Mouse (Mus musculus) embryonic facial prominence, embryonic 10.5 days (tissue): Measurements from ENCODE around the gene Arhgap15. TPM values are rescaled to one million over a fixed set of nuclear protein-coding genes. Genes with fewer than 3 reads are reported as not detected.

Experiments
- DNase-seq: peaks from one replicate; pipeline ENCODE4 v3.0.0-alpha.2; 2017; ENCODE audit warnings: low spot score
- H3K27ac ChIP-seq: fragments of 300-500 bp; sonication (generic); replicated peaks from 2 replicates; pipeline ENCODE4 v1.5.1; 2016; ENCODE audit warnings: mild to moderate bottlenecking
- H3K27me3 ChIP-seq: fragments of 300-500 bp; sonication (generic); replicated peaks from 2 replicates; pipeline ENCODE4 v1.6.1; 2016; ENCODE audit warnings: low read depth, mild to moderate bottlenecking; ENCODE audit not compliant: poor library complexity, severe bottlenecking
- H3K36me3 ChIP-seq: fragments of 300-500 bp; sonication (generic); replicated peaks from 2 replicates; pipeline ENCODE4 v1.6.1; 2016; ENCODE audit warnings: mild to moderate bottlenecking, moderate library complexity
- H3K4me1 ChIP-seq: fragments of 300-500 bp; sonication (generic); 2 replicates; pipeline ENCODE4 v1.6.1; 2016
- H3K4me3 ChIP-seq: fragments of 300-500 bp; sonication (generic); 2 replicates; pipeline ENCODE4 v1.5.1; 2016; ENCODE audit warnings: mild to moderate bottlenecking, moderate library complexity
- H3K9me3 ChIP-seq: fragments of 300-500 bp; sonication (generic); 2 replicates; pipeline ENCODE4 v1.6.1; 2016; ENCODE audit warnings: mild to moderate bottlenecking
- WGBS: fragments of 180-500 bp; shearing (Covaris S2); methylation state at CpG from one replicate; pipeline ENCODE4 v1.1.7; 2016; 5-methylcytosine and 5-hydroxymethylcytosine counted together
- polyA plus RNA-seq: library from polyadenylated mRNA; unstranded; fragments of >200 nt; fragmentation: Nextera tagmentation; extraction: Ambion mirVana; gene quantifications from 2 replicates; pipeline ENCODE4 v1.2.1, GENCODE M21; 2016

The Arhgap15 gene
- polyA plus RNA-seq, 1 experiment from 2014 or later: 0.31 TPM

DNA sequence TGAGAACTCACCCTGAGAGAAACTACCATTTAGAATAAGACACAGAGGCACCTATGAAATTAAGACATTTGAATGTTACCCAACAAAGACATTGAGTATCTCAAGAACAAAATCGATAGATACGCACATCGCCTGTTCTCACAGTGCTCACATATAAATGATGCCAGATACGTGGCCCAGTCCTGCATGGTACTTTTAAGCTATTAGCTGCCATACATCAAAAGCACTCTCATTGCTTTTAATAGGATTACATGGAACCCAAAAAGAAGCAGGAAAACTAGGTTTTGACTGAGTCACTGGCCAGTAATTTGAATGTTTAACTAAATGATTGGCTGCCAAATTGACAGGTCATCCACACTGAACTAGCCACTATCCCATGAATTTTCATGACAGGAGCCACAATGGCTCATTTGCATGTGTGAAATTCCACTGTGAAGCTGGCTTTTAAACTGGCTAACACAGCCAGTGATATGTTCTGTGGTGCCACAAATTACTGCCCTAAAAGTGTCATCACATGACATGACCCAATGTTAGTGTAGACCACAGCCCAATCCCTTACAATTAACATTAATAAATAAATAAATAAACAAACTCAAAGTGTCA lies 649.2 kb downstream of the Arhgap15 start:
- H3K9me3 ChIP-seq: no peaks in the 10 kb centered on the region
- 0 out of 2 replicates have a peak, but pooled peaks cover 6% of the 10 kb centered on the region for H3K27me3 ChIP-seq
- H3K4me1 ChIP-seq: peaks cover 27% of the 10 kb centered on the region
- WGBS: 83% methylated on average over 4 of the region's 4 CpGs
- DNase-seq: no peak
- no peak overlapping the region for H3K4me3 ChIP-seq
- H3K27ac ChIP-seq: no peak overlapping the region
- H3K36me3 ChIP-seq: no peaks in the 10 kb centered on the region

DNA sequence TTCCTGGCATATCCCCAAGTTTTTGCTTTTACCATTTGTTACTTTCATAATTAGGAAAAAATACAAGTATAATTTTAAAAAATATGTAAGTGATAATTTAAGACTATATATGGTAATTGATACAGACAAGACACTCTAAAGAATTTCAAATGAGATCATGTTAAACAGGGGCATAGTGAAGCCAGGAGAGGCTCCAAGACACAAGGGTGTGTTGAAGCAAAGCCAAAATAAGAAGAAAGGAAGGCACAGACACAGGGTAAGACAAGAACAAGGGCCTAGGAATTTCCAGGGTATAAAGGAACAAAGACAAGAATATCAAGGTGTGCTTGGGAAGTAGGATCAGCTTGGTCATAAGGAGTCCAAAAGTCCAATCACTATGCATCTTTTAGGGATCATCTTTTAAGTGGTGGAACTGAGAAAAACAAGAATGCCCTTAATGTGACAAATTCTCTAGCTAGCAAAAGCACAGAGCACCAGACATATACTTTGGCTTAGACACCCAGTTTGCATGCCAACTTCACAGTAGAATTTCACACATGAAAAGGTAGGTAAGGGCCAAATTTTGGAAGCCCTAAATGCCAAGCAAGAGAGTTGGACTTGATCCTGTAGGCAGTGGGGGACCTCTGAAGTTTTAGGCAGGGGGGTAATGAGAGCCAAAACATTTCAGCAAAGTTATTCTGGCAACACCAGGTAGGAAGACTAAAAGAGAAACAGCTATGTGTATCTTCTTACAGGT lies 650.7 kb downstream of the Arhgap15 start:
- Histone ChIP-seq H3K4me1 (peaks cover 24% of the 10 kb centered on the region), H3K4me3 (no peak overlapping the region), H3K27ac (no peak overlapping the region), H3K36me3 (no peaks in the 10 kb centered on the region), H3K27me3 (no peaks in the 10 kb centered on the region), H3K9me3 (no peaks in the 10 kb centered on the region)
- DNase-seq: no peak

- WGBS: 45% methylated on average over 3 of the region's 3 CpGs
Measured at GRCm38 (mm10) chr2:44401704-44402422, 653.2 kb downstream of the Arhgap15 start.

GRCm38 (mm10) chr2:44411660-44412059 lies 663.0 kb downstream of the Arhgap15 start:
- Histone ChIP-seq H3K36me3 (no peaks in the 10 kb centered on the region), H3K27me3 (no peaks in the 10 kb centered on the region), H3K9me3 (peaks cover 2% of the 10 kb centered on the region; the same call in 1 of the 2 replicates), H3K27ac (no peak overlapping the region), H3K4me1 (no peaks in the 10 kb centered on the region), H3K4me3 (no peak overlapping the region)
- DNase-seq: no peak
- WGBS: 81% methylated on average over 2 of the region's 2 CpGs

More at GRCm38 (mm10) chr2:44401704-44402422, 653.2 kb downstream of the Arhgap15 start:
- no peak for DNase-seq
- H3K27ac ChIP-seq: no peak overlapping the region
- H3K27me3 ChIP-seq: no peaks in the 10 kb centered on the region
- peaks cover 11% of the 10 kb centered on the region; the same call in 1 of the 2 replicates for H3K4me1 ChIP-seq
- H3K4me3 ChIP-seq: no peak overlapping the region
- no peaks in the 10 kb centered on the region; the same call in 1 of the 2 replicates for H3K36me3 ChIP-seq
- H3K9me3 ChIP-seq: peaks cover 11% of the 10 kb centered on the region

GRCm38 (mm10) chr2:44416331-44416730 lies 667.7 kb downstream of the Arhgap15 start:
- H3K36me3 ChIP-seq: no peaks in the 10 kb centered on the region
- H3K4me1 ChIP-seq: no peaks in the 10 kb centered on the region
- DNase-seq: no peak
- no peaks in the 10 kb centered on the region for H3K27me3 ChIP-seq
- no peaks in the 10 kb centered on the region for H3K9me3 ChIP-seq
- no peak overlapping the region for H3K27ac ChIP-seq
- WGBS: 93% methylated on average over 4 of the region's 4 CpGs
- H3K4me3 ChIP-seq: no peak overlapping the region

- no peaks in the 10 kb centered on the region for H3K9me3 ChIP-seq
- no peak for DNase-seq
- WGBS: 90% methylated on average over 4 of the region's 4 CpGs
- no peaks in the 10 kb centered on the region for H3K4me1 ChIP-seq
- H3K27me3 ChIP-seq: no peaks in the 10 kb centered on the region
- no peaks in the 10 kb centered on the region for H3K36me3 ChIP-seq
- no peak overlapping the region for H3K27ac ChIP-seq
- no peak overlapping the region for H3K4me3 ChIP-seq
Measured at GRCm38 (mm10) chr2:44419547-44420225, 671.1 kb downstream of the Arhgap15 start.

DNA sequence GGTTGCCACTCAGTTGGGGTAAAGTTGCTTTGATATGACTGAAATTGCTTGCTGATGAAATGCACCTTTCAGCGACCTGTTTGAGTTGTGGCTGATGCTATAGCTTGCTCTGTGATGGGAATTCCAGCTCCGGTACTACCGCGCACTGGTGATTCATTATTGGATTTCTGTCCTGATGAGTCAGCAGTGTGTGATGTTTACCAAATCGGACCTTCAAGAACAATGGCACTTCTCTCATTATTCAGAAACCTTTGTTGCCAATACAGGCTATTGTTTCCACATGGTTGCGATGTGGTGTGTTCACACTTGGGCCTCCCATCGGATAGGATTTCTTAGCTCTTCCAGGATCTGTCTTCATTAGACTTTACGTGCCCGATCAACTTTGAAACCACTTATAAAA lies 681.9 kb downstream of the Arhgap15 start:
- Histone ChIP-seq H3K27me3 (no peaks in the 10 kb centered on the region), H3K36me3 (no peaks in the 10 kb centered on the region), H3K4me1 (no peaks in the 10 kb centered on the region), H3K9me3 (no peaks in the 10 kb centered on the region), H3K4me3 (no peak overlapping the region), H3K27ac (no peak overlapping the region)
- WGBS: 81% methylated on average over 9 of the region's 9 CpGs
- no peak for DNase-seq

- H3K4me3 ChIP-seq: no peak overlapping the region
- no peak for DNase-seq
- peaks cover 6% of the 10 kb centered on the region for H3K4me1 ChIP-seq
- no peak overlapping the region for H3K27ac ChIP-seq
- H3K27me3 ChIP-seq: no peaks in the 10 kb centered on the region
- H3K9me3 ChIP-seq: 0 out of 2 replicates have a peak, but pooled peaks cover 2% of the 10 kb centered on the region
- H3K36me3 ChIP-seq: no peaks in the 10 kb centered on the region
- 85% methylated on average over 5 of the region's 5 CpGs for WGBS
Measured at GRCm38 (mm10) chr2:44436652-44437051, 688.0 kb downstream of the Arhgap15 start.

DNA sequence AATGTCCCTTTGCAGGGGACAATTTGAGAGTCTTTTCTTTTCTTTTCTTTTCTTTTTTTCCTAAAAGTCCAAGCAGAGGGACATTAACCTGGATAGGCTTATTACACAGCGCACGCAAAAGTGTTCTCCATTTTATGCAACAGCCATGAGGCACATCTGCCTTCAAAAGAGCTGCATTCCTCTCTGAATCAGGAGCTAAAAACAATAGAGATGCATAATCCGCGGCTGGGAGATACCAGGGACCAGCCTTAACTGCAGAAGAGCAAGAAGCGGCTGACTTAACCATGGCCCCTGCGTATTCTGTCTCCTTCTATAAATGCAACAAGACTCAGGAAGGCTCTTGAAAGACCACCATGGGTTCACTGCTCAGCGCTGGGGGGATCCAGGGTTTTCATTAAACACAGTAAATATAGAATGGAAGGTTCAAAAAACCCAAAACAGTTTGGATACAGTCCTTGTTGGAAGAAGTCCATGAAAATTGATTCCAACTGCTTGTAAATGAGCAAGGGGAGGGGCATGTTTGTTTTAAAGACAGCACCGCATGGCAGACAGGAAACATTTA lies 689.0 kb downstream of the Arhgap15 start:
- no peak overlapping the region; the same call in 1 of the 2 replicates for H3K27ac ChIP-seq

DNA sequence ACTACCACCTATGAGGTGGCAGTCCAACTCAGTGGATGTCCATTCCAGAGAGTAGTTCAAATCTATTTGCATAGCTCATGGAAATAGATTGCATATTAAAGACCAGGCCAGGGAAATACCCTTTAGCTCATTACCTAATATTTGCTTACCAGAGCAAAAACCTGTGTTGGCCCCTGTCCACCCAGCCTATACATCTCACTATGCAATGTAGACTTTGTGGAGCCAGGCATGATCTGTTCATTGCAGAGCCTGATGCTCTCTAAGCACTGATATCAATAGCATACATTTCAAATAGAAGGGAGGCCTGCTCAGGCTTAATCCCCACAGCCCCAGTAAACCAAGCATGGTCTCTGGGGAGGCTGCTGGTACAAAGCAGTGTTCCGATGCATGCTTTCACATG lies 689.4 kb downstream of the Arhgap15 start:
- DNase-seq: no peak
- Histone ChIP-seq H3K9me3 (peaks cover 10% of the 10 kb centered on the region), H3K36me3 (no peaks in the 10 kb centered on the region), H3K4me3 (no peak overlapping the region), H3K27ac (no peak overlapping the region), H3K4me1 (peaks cover 6% of the 10 kb centered on the region), H3K27me3 (no peaks in the 10 kb centered on the region)
- 86% methylated on average over 1 of the region's 1 CpGs for WGBS

More for the DNA sequence above, 689.0 kb downstream of the Arhgap15 start:
- no peaks in the 10 kb centered on the region for H3K36me3 ChIP-seq
- H3K4me3 ChIP-seq: no peak overlapping the region
- no peak for DNase-seq
- peaks cover 6% of the 10 kb centered on the region for H3K4me1 ChIP-seq
- no peaks in the 10 kb centered on the region for H3K27me3 ChIP-seq
- WGBS: 61% methylated on average over 8 of the region's 8 CpGs
- H3K9me3 ChIP-seq: peaks cover 10% of the 10 kb centered on the region

DNA sequence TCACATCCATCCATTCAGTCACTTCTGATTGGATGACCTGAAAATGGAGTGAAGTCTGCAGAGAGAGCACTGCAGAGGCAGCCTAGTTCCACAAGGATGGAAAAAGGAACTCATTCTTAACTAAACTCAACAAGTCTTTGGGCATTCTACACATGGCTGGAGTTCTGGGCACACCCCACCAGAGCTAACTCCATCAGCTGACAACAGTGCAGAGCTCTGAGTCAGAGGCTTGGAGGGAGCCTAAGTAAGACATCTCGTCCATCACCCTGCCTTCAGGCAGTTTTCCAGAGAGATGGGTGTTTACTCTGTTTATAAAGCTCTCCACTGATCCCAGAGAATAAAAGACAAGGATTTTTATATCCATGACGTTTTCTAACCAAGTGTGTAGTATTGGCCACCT lies 696.3 kb downstream of the Arhgap15 start:
- Histone ChIP-seq H3K4me3 (no peak overlapping the region), H3K9me3 (peaks cover 10% of the 10 kb centered on the region), H3K27me3 (no peaks in the 10 kb centered on the region), H3K4me1 (peaks cover 7% of the 10 kb centered on the region), H3K27ac (no peak overlapping the region), H3K36me3 (no peaks in the 10 kb centered on the region)
- DNase-seq: no peak
- WGBS: 64% methylated on average over 2 of the region's 2 CpGs
